In genomic region chr16:85435427-85435826, GRCm38 (mm10) we compare ENCODE assay signal across 7 mouse cellular contexts.
DNase-seq lines count a peak whose midpoint lies in the region; ATAC-seq and TF ChIP-seq lines count a peak whose summit lies in the region.

No protein-coding gene starts in this region.

- peak; percentile 12 to 56 for DNase-seq in layer of hippocampus, adult 2 months (ENCODE audit: low spot score in 2 of 2)
- DNase-seq in layer of hippocampus, postnatal 14 days (ENCODE audit: low spot score in 2 of 2): no peak
- peak; percentile 42 for DNase-seq in R1 (ENCODE audit: low read depth, low spot score)
- peak; percentile 16 to 46 for DNase-seq in cerebellum, adult 2 months
- peak; percentile 71 for DNase-seq in left cerebral cortex, adult 18-20 months (ENCODE audit: low spot score in 2 of 2)
- DNase-seq in forebrain, embryonic 14.5 days (ENCODE audit: low spot score): no peak
- no peak for DNase-seq in forebrain, postnatal 0 days

- no peaks in the 10 kb centered on the region for H3K9me3 ChIP-seq in forebrain, embryonic 14.5 days (replicated peaks; ENCODE audit: control insufficient read depth, low read length)
- H3K9me3 ChIP-seq in forebrain, postnatal 0 days (ENCODE audit: low read length): no peaks in the 10 kb centered on the region

- H3K4me2 ChIP-seq in forebrain, embryonic 14.5 days (ENCODE audit: low read length): no peak overlapping the region
- H3K4me2 ChIP-seq in forebrain, postnatal 0 days (ENCODE audit: low read depth): no peak overlapping the region

- no peaks in the 10 kb centered on the region for H3K4me1 ChIP-seq in cerebellum, adult 2 months (ENCODE audit: control insufficient read depth, insufficient read depth, low read length)
- H3K4me1 ChIP-seq in forebrain, embryonic 14.5 days (ENCODE audit: control insufficient read depth, insufficient read depth, low read length): no peaks in the 10 kb centered on the region
- no peaks in the 10 kb centered on the region for H3K4me1 ChIP-seq in forebrain, postnatal 0 days (ENCODE audit: insufficient read depth)

- H3K27me3 ChIP-seq in cerebellum, adult 2 months (ENCODE audit: control insufficient read depth, insufficient read depth, low read length): no peaks in the 10 kb centered on the region
- no peaks in the 10 kb centered on the region for H3K27me3 ChIP-seq in forebrain, embryonic 14.5 days (replicated peaks; ENCODE audit: control insufficient read depth, insufficient read depth, low read length)
- H3K27me3 ChIP-seq in forebrain, postnatal 0 days (ENCODE audit: insufficient read depth, low read length): no peaks in the 10 kb centered on the region

- TF ChIP-seq POLR2A in cerebellum, adult 2 months (IDR thresholded peaks at IDR 0.05; ENCODE audit: borderline replicate concordance, insufficient read depth, low read length): no peak

- H3K4me3 ChIP-seq in layer of hippocampus, adult 2 months: no peak overlapping the region
- no peak overlapping the region for H3K4me3 ChIP-seq in cerebellum, adult 2 months (replicated peaks; ENCODE audit: insufficient read depth, low read depth, low read length)
- H3K4me3 ChIP-seq in forebrain, embryonic 14.5 days (ENCODE audit: low read depth, low read length): no peak overlapping the region
- H3K4me3 ChIP-seq in forebrain, postnatal 0 days (ENCODE audit: low read depth, low read length): no peak overlapping the region

- ATAC-seq in forebrain, embryonic 14.5 days: no peak
- ATAC-seq in forebrain, postnatal 0 days: no peak

- WGBS in cerebellum, adult 2 months: 65% methylated on average over 2 of the region's 2 CpGs
- 63% methylated on average over 2 of the region's 2 CpGs for WGBS in forebrain, embryonic 14.5 days
- WGBS in forebrain, postnatal 0 days: 67% methylated on average over 2 of the region's 2 CpGs

- no peak overlapping the region for H3K27ac ChIP-seq in layer of hippocampus, adult 2 months
- H3K27ac ChIP-seq in cerebellum, adult 2 months (ENCODE audit: insufficient read depth, low read length): no peak overlapping the region
- no peak overlapping the region for H3K27ac ChIP-seq in forebrain, embryonic 14.5 days (ENCODE audit: low read depth, low read length)
- H3K27ac ChIP-seq in forebrain, postnatal 0 days (ENCODE audit: low read depth, low read length): no peak overlapping the region

- H3K9ac ChIP-seq in forebrain, embryonic 14.5 days (ENCODE audit: low read length): no peak overlapping the region
- H3K9ac ChIP-seq in forebrain, postnatal 0 days: no peak overlapping the region

- no peaks in the 10 kb centered on the region for H3K36me3 ChIP-seq in forebrain, embryonic 14.5 days (ENCODE audit: control insufficient read depth, insufficient read depth, low read length)
- no peaks in the 10 kb centered on the region for H3K36me3 ChIP-seq in forebrain, postnatal 0 days (ENCODE audit: insufficient read depth)

- TF ChIP-seq CTCF in layer of hippocampus, adult 2 months (conservative IDR thresholded peaks at IDR 0.05): peak; percentile 72
- peak; percentile 35; the same call in 1 of the 2 replicates for TF ChIP-seq CTCF in cerebellum, adult 2 months (IDR thresholded peaks at IDR 0.05; ENCODE audit: borderline replicate concordance, insufficient read depth, low read depth, low read length)
- TF ChIP-seq CTCF in forebrain, postnatal 0 days (IDR thresholded peaks at IDR 0.05; ENCODE audit: low read depth): no peak

Comparison
In these comparisons a context has a peak if more than half of its experiments do, and no peak if none do; other contexts are left out.
1. DNase-seq: peak in layer of hippocampus, adult 2 months (2 of 2), R1 (single experiment), cerebellum, adult 2 months (2 of 2) and left cerebral cortex, adult 18-20 months (2 of 2); none in layer of hippocampus, postnatal 14 days (0 of 2), forebrain, embryonic 14.5 days (single experiment) and forebrain, postnatal 0 days (single experiment).